Comparison of ENCODE assay signal across 8 mouse cellular contexts in the genomic region with DNA sequence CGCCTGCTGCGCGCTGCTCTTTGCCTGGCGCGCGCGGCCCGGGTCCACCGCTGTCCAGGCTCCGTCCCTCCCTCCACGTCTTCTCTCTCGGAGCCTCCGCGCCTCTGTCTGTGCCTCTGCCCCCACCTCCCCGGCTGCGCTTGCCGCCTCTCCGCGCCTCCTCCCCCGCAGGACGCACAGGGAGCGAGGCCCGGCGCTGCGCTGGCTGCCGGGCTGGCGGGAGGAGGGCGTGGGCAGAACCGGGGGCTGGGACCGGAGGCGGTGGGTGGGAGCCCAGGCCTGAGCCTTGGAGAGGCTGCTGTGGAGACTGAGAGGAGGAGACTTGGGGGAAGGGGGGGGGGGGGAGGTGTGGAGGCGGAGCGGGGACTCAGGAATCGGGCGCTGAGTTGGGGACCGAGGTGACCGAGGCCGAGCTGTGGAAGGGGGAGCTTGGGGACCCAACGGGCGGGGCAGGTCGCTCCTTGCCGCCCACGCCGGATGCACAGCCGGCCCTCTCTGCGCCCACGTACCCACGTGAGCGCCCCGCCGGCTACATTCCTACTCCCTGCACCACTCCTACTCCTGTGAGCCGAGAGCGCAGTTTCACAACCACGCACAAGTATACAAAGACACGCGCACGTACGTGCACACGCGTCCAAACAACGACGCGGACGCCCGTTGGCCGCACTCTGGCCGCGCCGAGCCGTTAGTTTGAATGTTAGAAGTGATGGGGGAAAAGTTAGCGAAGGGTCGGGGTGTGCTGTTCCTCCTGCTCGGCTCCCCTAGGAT. TPM values are rescaled to one million over a fixed set of nuclear protein-coding genes. Genes with fewer than 3 reads are reported as not detected.
DNase-seq lines count a peak whose midpoint lies in the region; ATAC-seq and TF ChIP-seq lines count a peak whose summit lies in the region.

TSS of gene Nemp1 (plus strand) at position 401 of the 768 bp plus-strand sequence.

- no peaks in the 10 kb centered on the region for H3K36me3 ChIP-seq in hindbrain, embryonic 15.5 days

- H3K9ac ChIP-seq in hindbrain, embryonic 15.5 days: peak within 1 kb of the TSS; percentile 47

- peaks cover 60% of the 10 kb centered on the region for H3K27me3 ChIP-seq in hindbrain, embryonic 15.5 days

- TF ChIP-seq CTCF in gastrocnemius, adult 2 months (IDR thresholded peaks at IDR 0.05): no peak

- ATAC-seq in hindbrain, embryonic 15.5 days (ENCODE audit: low FRiP score, low read depth): peak; percentile 60
- peak; percentile 33 for ATAC-seq in megakaryocyte, adult 5-6 weeks (ENCODE audit: poor library complexity, severe bottlenecking)

- intact Hi-C loops in gastrocnemius, adult 2 months (cut with DNase I): no loop called here

- peak; percentile 65 for DNase-seq in T-cell, adult 2 months (ENCODE audit: low spot score)
- peak; percentile 81 to 88 for DNase-seq in cerebellum, postnatal 36 days
- peak; percentile 93 for DNase-seq in gastrocnemius, adult 2 months
- DNase-seq in left cerebral cortex, adult 8-10 months (ENCODE audit: low spot score in 2 of 2): peak; percentile 60 to 83
- DNase-seq in right cerebral cortex, adult 2 months (ENCODE audit: low spot score in 2 of 2): peak; percentile 73 to 75
- peak; percentile 91 for DNase-seq in urinary bladder, postnatal 14 days (ENCODE audit: low spot score)

- H3K27ac ChIP-seq in gastrocnemius, adult 2 months: peak within 1 kb of the TSS; percentile 95
- H3K27ac ChIP-seq in hindbrain, embryonic 15.5 days (replicated peaks): peak within 1 kb of the TSS; percentile 73

- H3K4me1 ChIP-seq in hindbrain, embryonic 15.5 days (replicated peaks): peaks cover 54% of the 10 kb centered on the region

- H3K9me3 ChIP-seq in hindbrain, embryonic 15.5 days: no peaks in the 10 kb centered on the region

- peak within 1 kb of the TSS; percentile 91 for H3K4me2 ChIP-seq in hindbrain, embryonic 15.5 days

- WGBS in hindbrain, embryonic 15.5 days: under 1% methylated on average over 63 of the region's 73 CpGs

- peak within 1 kb of the TSS; percentile 76 for H3K4me3 ChIP-seq in gastrocnemius, adult 2 months
- H3K4me3 ChIP-seq in hindbrain, embryonic 15.5 days: peak within 1 kb of the TSS; percentile 49

RNA-seq across cellular contexts. Expression of gene Nemp1, which starts in this region (rescaled TPM):
- 1 to 10 TPM; 1.5 to 2.1 TPM for total RNA-seq in gastrocnemius, adult 2 months (2021)
- polyA plus RNA-seq in hindbrain, embryonic 15.5 days (2015; fragmentation: Nextera tagmentation; extraction: Ambion mirVana): 3.1 and 3.4 TPM in 2 replicates
- 1 to 10 TPM; 4.7 to 6.1 (median 5.1) TPM for total RNA-seq in left cerebral cortex, adult 8-10 months (2022)
- 15.2 and 18.4 TPM in 2 replicates for total RNA-seq in megakaryocyte, adult 5-6 weeks (2015)
- total RNA-seq in megakaryocyte, adult 5-6 weeks (2017): 17.0 and 17.5 TPM in 2 replicates

Comparison
In these comparisons a context has a peak if more than half of its experiments do, and no peak if none do; other contexts are left out.
1. Peak in every context shown above with its lines: DNase-seq, ATAC-seq, H3K4me3 ChIP-seq and H3K27ac ChIP-seq.